Mouse (Mus musculus): ENCODE results near the gene Tspan9.

DNA sequence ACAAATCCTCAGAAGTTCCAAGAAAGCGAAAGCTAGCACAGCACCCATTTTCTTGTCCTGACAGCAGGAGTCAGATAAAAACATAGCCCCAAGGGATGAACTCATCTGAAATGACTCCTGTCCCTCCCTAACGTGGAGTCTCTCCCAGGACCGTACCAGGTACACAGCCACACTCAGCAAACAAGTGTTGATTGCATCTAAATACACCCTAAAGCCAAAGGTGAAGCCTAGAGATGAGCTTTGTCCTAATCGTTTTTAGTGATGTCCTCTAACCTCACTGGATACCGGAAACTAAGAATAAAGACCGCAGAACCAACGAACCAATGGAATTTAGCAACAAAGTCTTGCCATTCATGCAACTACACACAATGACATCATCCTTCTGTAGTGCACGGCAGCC is 96.2 kb downstream of the Tspan9 start:
- TF ChIP-seq CTCF (IDR thresholded peaks at IDR 0.05; ENCODE audit: borderline replicate concordance, extremely low read depth, insufficient read depth, insufficient read length) (no peak), POLR2A (IDR thresholded peaks at IDR 0.05; ENCODE audit: borderline replicate concordance, extremely low read depth, insufficient read depth, insufficient read length, poor library complexity, severe bottlenecking) (no peak)
